Mouse (Mus musculus): Measurements from ENCODE around the gene Ptprr. TPM values are rescaled to one million over a fixed set of nuclear protein-coding genes. Genes with fewer than 3 reads are reported as not detected.
A peak's percentile ranks its signal among the peaks of the same experiment; 100 is the strongest.

Gene Ptprr
- polyA plus RNA-seq, 1 experiment from 2014 or later: 1.2 TPM

GRCm38 (mm10) chr10:116121463-116121862 lies 103.5 kb downstream of the Ptprr start:
- no peak for ATAC-seq (ENCODE audit: low FRiP score)
- no peak overlapping the region for H3K4me2 ChIP-seq
- 91% methylated on average over 2 of the region's 2 CpGs for WGBS
- no peaks in the 10 kb centered on the region for H3K9me3 ChIP-seq
- H3K27me3 ChIP-seq: no peaks in the 10 kb centered on the region
- H3K27ac ChIP-seq: no peak overlapping the region
- no peak overlapping the region for H3K9ac ChIP-seq
- no peaks in the 10 kb centered on the region for H3K4me1 ChIP-seq
- H3K4me3 ChIP-seq (replicated peaks): no peak overlapping the region
- H3K36me3 ChIP-seq (replicated peaks): no peaks in the 10 kb centered on the region

DNA sequence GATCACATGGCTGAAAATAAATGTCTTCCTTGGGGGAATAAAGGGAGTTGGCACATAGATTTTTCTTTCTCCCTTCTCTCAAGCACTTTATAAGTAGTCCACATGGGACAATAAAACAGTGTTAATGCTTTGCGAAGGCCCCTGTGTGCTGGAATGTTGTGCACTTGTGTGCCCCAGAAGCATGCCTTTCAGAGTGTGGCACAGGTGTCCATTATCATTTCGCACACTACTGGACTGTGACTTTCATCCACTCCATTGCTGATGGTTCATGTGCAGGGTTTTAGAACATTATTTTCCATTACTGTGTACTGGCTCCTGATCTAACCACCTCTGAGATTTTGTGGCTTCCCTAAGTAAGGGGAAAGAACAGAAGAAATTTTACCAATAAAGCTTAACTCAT lies 105.8 kb downstream of the Ptprr start:
- Histone ChIP-seq H3K9ac (no peak overlapping the region), H3K4me1 (no peaks in the 10 kb centered on the region), H3K27ac (no peak overlapping the region), H3K9me3 (no peaks in the 10 kb centered on the region), H3K36me3 (replicated peaks) (no peaks in the 10 kb centered on the region), H3K27me3 (no peaks in the 10 kb centered on the region), H3K4me3 (replicated peaks) (no peak overlapping the region), H3K4me2 (no peak overlapping the region)
- no peak for ATAC-seq (ENCODE audit: low FRiP score)
- WGBS: 93% methylated on average over 2 of the region's 2 CpGs

DNA sequence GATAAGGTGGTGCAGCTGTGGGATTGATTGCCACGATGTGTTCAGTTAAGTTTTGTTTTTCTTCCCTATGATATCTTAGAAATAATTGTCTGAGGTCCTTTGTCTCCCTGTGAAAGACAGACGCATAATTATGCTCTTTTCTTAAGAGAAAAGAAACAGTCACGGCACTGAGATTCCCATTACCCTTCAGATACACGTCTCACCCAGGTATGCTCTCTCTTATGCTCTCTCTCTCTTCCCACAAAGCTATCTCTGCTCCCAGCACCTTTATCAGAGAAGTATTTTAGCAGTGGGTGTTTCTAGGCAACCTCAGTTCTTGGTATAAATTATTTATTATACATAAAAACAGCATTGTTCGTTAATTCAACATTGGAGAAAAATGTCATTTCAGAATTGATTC lies 107.4 kb downstream of the Ptprr start:
- no peak for ATAC-seq (ENCODE audit: low FRiP score)
- Histone ChIP-seq H3K4me1 (no peaks in the 10 kb centered on the region), H3K36me3 (replicated peaks) (no peaks in the 10 kb centered on the region), H3K9ac (no peak overlapping the region), H3K27ac (no peak overlapping the region), H3K9me3 (no peaks in the 10 kb centered on the region), H3K4me2 (no peak overlapping the region), H3K4me3 (replicated peaks) (no peak overlapping the region), H3K27me3 (no peaks in the 10 kb centered on the region)
- WGBS: 64% methylated on average over 5 of the region's 5 CpGs

DNA sequence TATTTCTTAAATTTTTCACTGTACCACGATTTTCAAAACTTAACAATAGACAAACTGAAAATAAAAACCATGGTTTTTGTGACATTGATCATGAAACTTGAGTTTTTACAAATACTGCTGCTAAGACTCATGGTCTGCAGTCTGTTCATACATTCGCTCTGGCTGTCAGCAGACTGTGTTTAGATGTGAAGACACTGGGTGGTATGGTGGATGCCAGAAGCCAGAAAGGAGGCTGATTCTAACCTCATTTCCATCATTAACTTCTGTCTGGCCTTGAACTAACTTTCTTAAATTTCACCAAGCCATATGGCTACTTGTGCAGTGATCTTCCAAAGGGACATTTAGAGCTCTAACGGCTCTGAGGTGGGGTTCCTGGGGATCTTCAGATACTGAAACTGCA lies 112.4 kb downstream of the Ptprr start:
- Histone ChIP-seq H3K4me3 (replicated peaks) (no peak overlapping the region), H3K36me3 (replicated peaks) (no peaks in the 10 kb centered on the region), H3K27me3 (no peaks in the 10 kb centered on the region), H3K9ac (no peak overlapping the region), H3K4me1 (no peaks in the 10 kb centered on the region), H3K9me3 (no peaks in the 10 kb centered on the region), H3K4me2 (no peak overlapping the region), H3K27ac (no peak overlapping the region)
- ATAC-seq (ENCODE audit: low FRiP score): no peak
- WGBS: 85% methylated on average over 3 of the region's 3 CpGs

GRCm38 (mm10) chr10:116131223-116131622 lies 113.2 kb downstream of the Ptprr start:
- no peak for ATAC-seq (ENCODE audit: low FRiP score)
- Histone ChIP-seq H3K36me3 (replicated peaks) (no peaks in the 10 kb centered on the region), H3K4me2 (no peak overlapping the region), H3K4me1 (no peaks in the 10 kb centered on the region), H3K27ac (no peak overlapping the region), H3K4me3 (replicated peaks) (no peak overlapping the region), H3K9me3 (no peaks in the 10 kb centered on the region), H3K27me3 (no peaks in the 10 kb centered on the region), H3K9ac (no peak overlapping the region)
- 89% methylated on average over 4 of the region's 4 CpGs for WGBS

GRCm38 (mm10) chr10:116132233-116132632 lies 114.2 kb downstream of the Ptprr start:
- no peak overlapping the region for H3K4me3 ChIP-seq (replicated peaks)
- H3K27me3 ChIP-seq: no peaks in the 10 kb centered on the region
- no peak overlapping the region for H3K27ac ChIP-seq
- H3K9me3 ChIP-seq: no peaks in the 10 kb centered on the region
- H3K9ac ChIP-seq: no peak overlapping the region
- WGBS: 84% methylated on average over 4 of the region's 4 CpGs
- H3K4me2 ChIP-seq: no peak overlapping the region
- no peaks in the 10 kb centered on the region for H3K4me1 ChIP-seq
- no peaks in the 10 kb centered on the region for H3K36me3 ChIP-seq (replicated peaks)
- ATAC-seq (ENCODE audit: low FRiP score): no peak

DNA sequence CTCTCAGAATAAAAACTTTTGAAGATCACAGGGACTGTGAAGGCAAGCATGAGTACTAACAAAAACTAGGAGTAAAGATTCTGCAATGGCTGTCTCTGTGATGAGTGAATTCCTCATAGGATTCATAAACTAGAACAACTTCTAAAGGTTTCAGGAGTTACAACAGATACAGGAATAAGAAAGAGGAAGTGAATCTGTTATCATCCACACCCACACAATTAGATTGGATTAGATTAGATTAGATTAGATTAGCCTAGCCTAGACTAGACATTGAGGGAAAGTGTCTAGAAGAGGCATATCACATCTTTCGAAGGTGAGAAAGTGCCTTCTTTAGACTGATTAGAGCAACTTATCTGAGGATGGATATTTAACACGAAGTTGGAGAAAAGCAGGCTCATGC lies 117.2 kb downstream of the Ptprr start:
- no peaks in the 10 kb centered on the region for H3K4me1 ChIP-seq
- WGBS: 91% methylated on average over 2 of the region's 2 CpGs
- no peak overlapping the region for H3K27ac ChIP-seq
- no peak overlapping the region for H3K9ac ChIP-seq
- no peak for ATAC-seq (ENCODE audit: low FRiP score)
- H3K9me3 ChIP-seq: no peaks in the 10 kb centered on the region
- no peak overlapping the region for H3K4me3 ChIP-seq (replicated peaks)
- no peaks in the 10 kb centered on the region for H3K36me3 ChIP-seq (replicated peaks)
- no peak overlapping the region for H3K4me2 ChIP-seq
- no peaks in the 10 kb centered on the region for H3K27me3 ChIP-seq

DNA sequence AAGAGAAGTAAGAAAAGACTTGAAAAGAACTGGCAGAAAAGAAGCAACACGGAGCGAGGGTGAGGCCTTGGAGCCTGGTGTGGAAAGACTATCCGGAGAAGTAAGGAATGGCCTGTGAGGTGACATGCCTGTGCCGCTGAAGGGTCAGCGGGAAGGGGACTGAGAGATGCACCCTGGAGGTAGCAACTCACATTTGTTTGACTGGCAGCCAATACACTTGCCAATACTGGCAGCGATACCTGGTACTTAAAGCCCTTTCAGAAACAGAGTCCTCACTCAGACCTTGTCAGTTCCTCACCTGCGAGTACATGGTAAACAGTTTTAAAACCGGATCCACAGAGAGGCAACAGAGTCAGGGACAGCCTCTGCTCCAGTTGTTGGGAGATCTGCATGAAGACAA lies 122.2 kb downstream of the Ptprr start:
- Histone ChIP-seq H3K4me2 (no peak overlapping the region), H3K9me3 (no peaks in the 10 kb centered on the region), H3K4me3 (replicated peaks) (no peak overlapping the region), H3K9ac (no peak overlapping the region), H3K4me1 (no peaks in the 10 kb centered on the region), H3K36me3 (replicated peaks) (no peaks in the 10 kb centered on the region), H3K27me3 (no peaks in the 10 kb centered on the region), H3K27ac (no peak overlapping the region)
- ATAC-seq (ENCODE audit: low FRiP score): no peak
- WGBS: 91% methylated on average over 8 of the region's 8 CpGs

GRCm38 (mm10) chr10:116143684-116144083 lies 125.7 kb downstream of the Ptprr start:
- H3K9ac ChIP-seq: no peak overlapping the region
- no peaks in the 10 kb centered on the region for H3K36me3 ChIP-seq (replicated peaks)
- no peak overlapping the region for H3K4me2 ChIP-seq
- no peak for ATAC-seq (ENCODE audit: low FRiP score)
- H3K9me3 ChIP-seq: no peaks in the 10 kb centered on the region
- H3K27ac ChIP-seq: no peak overlapping the region
- no peak overlapping the region for H3K4me3 ChIP-seq (replicated peaks)
- H3K27me3 ChIP-seq: no peaks in the 10 kb centered on the region
- 88% methylated on average over 10 of the region's 10 CpGs for WGBS
- H3K4me1 ChIP-seq: peaks cover 6% of the 10 kb centered on the region; the same call in 1 of the 2 replicates

DNA sequence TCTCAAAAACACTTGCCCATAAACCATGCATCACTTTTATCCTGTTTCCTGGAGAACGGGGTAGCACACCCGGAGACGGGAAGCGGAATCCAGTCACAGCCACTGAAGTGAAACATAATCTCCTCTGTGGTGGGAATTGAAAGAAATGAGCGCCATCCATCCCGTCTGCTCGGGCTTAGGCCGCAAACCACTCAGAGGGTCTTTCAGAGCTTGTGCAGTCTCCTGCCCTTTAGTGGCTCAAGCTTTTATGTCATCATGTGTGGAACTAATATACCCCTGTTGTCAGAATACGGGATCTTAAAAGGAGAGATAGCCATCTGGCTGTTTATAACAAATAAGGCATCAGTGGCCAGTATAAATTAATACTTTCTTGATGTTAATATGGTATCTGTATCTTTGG lies 128.1 kb downstream of the Ptprr start:
- Histone ChIP-seq H3K27ac (0 out of 2 replicates have a peak overlapping the region, but pooled peaks have one; percentile 15), H3K4me2 (no peak overlapping the region), H3K9ac (no peak overlapping the region), H3K4me1 (peaks cover 6% of the 10 kb centered on the region; the same call in 1 of the 2 replicates), H3K36me3 (replicated peaks) (no peaks in the 10 kb centered on the region), H3K27me3 (no peaks in the 10 kb centered on the region), H3K9me3 (no peaks in the 10 kb centered on the region), H3K4me3 (replicated peaks) (no peak overlapping the region)
- ATAC-seq (ENCODE audit: low FRiP score): no peak
- 39% methylated on average over 9 of the region's 9 CpGs for WGBS

GRCm38 (mm10) chr10:116154707-116155106 lies 136.7 kb downstream of the Ptprr start:
- Histone ChIP-seq H3K27ac (no peak overlapping the region), H3K9ac (no peak overlapping the region), H3K4me1 (no peaks in the 10 kb centered on the region), H3K4me2 (no peak overlapping the region), H3K27me3 (no peaks in the 10 kb centered on the region), H3K36me3 (replicated peaks) (no peaks in the 10 kb centered on the region), H3K4me3 (replicated peaks) (no peak overlapping the region), H3K9me3 (no peaks in the 10 kb centered on the region)
- 82% methylated on average over 5 of the region's 5 CpGs for WGBS
- no peak for ATAC-seq (ENCODE audit: low FRiP score)

DNA sequence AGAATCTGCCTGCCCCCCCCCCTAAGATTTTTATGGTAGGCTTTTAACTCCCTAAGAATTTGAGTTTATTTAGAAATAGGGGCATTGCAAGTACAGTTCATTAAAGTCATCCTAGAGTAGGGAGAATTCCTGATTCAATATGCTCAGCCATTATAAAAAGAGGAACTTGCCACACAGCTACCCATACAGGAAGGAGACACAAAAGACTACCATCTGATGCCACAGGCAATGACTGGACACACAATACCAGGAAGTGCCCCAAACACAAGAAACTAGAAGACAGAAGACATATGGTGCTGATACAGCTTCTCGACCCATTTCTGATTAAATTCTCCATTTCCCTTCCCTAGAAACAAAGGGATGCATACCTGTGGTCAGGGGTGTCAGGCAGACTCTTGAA lies 138.7 kb downstream of the Ptprr start:
- no peaks in the 10 kb centered on the region for H3K4me1 ChIP-seq
- no peak overlapping the region for H3K4me2 ChIP-seq
- no peak overlapping the region for H3K9ac ChIP-seq
- H3K27ac ChIP-seq: no peak overlapping the region
- WGBS: 84% methylated on average over 1 of the region's 1 CpGs
- ATAC-seq (ENCODE audit: low FRiP score): no peak
- no peaks in the 10 kb centered on the region for H3K36me3 ChIP-seq (replicated peaks)
- no peaks in the 10 kb centered on the region for H3K9me3 ChIP-seq
- H3K27me3 ChIP-seq: no peaks in the 10 kb centered on the region
- H3K4me3 ChIP-seq (replicated peaks): no peak overlapping the region

DNA sequence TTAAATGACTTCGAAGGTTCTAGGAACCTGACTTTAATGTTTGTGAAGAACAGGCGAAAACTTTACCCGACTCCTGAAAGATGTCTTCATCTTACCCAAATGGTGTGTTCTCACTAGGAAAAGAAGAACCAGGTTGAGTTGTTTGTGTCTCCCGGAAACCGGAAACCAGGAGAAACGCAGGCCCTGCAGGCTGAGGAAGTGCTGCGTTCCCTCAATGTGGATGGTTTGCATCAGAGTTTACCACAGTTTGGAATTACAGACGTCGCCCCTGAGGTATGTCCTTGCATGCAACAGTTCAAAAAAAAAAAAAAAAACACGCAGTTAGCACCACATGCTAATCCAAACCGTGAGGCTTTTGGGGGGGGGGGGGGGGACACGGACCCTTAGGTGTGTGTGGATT lies 144.3 kb downstream of the Ptprr start:
- Histone ChIP-seq H3K9ac (no peak overlapping the region), H3K27ac (no peak overlapping the region), H3K27me3 (no peaks in the 10 kb centered on the region), H3K4me3 (replicated peaks) (no peak overlapping the region), H3K4me2 (no peak overlapping the region), H3K36me3 (replicated peaks) (no peaks in the 10 kb centered on the region), H3K9me3 (no peaks in the 10 kb centered on the region), H3K4me1 (no peaks in the 10 kb centered on the region)
- 82% methylated on average over 10 of the region's 12 CpGs for WGBS
- no peak for ATAC-seq (ENCODE audit: low FRiP score)

All from forebrain, embryonic 12.5 days (tissue).